Mouse (Mus musculus): ENCODE results near the gene Slc17a5.

DNA sequence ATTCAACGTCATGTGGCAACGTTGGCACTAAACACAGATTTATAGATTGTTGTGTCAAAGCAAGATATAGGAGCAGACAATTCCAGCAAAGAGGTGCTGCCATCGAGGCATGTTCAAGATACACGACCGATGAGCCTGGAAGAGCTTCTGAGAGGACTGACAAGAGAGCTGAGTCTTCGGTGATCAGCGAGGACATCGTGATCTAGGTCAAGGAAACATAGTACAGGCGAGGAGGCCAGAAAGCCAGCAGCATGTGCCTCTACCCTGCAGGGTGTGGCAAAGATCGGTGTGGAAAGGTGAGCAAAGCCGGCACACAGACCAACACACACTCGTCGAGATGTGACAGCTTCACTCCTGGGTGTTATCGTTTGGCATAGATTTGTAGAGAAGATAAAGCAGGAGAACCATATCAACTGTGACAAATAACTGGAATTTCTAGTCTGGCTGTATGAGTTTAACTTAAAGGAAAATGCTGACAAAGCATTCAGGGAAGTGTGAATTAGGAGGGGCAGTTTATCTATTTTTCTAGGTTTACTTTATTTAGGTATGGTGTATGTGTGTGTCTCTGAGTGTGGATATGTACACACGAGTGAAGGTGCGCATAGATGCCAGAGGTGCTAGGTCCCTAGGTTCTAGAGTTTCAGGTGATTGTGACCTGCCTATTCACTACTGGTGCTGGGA, 79.6 kb downstream of the Slc17a5 start:
- TF ChIP-seq FLI1 (IDR thresholded peaks at IDR 0.05; ENCODE audit: low read length) (no peak), GATA1 (IDR thresholded peaks at IDR 0.05; ENCODE audit: borderline replicate concordance, low read length) (no peak)
